Mouse (Mus musculus) right cerebral cortex, postnatal 4 days (tissue): ENCODE results near the gene Trim9.

Experiments used
- DNase-seq: peaks from one replicate; pipeline ENCODE4 v3.0.0-alpha.2; 2022

Trim9 gene

GRCm38 (mm10) chr12:70204433-70204832, 143.0 kb downstream of the Trim9 start:
- DNase-seq: no peak

- DNase-seq: no peak
These were observed 145.4 kb downstream of the Trim9 start for GRCm38 (mm10) chr12:70201926-70202529.

- no peak for DNase-seq
These were observed 151.1 kb downstream of the Trim9 start for GRCm38 (mm10) chr12:70196341-70196740.

GRCm38 (mm10) chr12:70195426-70195825, 152.0 kb downstream of the Trim9 start:
- no peak for DNase-seq
